Mouse (Mus musculus) small intestine, adult 2 months (tissue): ENCODE results near the gene St8sia1.

ENCODE experiments used
- CTCF ChIP-seq: fragments of 200-500 bp; IDR thresholded peaks from 2 replicates; pipeline ENCODE4 v1.5.1; 2012; ENCODE audit warnings: low read depth, mild to moderate bottlenecking, control low read depth, inconsistent platforms, low read length, moderate library complexity, mixed read lengths; ENCODE audit not compliant: insufficient replicate concordance, insufficient read length; ENCODE audit errors: extremely low read depth
- POLR2A ChIP-seq: fragments of 200-500 bp; IDR thresholded peaks from 2 replicates; pipeline ENCODE4 v1.6.1; 2012; ENCODE audit warnings: low read depth, mild to moderate bottlenecking, control low read depth, inconsistent platforms, low read length, moderate library complexity

GRCm38 (mm10) chr6:142838501-142838900 lies 125.8 kb downstream of the St8sia1 start:
- TF ChIP-seq CTCF (no peak), POLR2A (no peak)
